Mouse (Mus musculus) NIH3T3 (cell line): ENCODE data around the gene Col6a4.

ENCODE experiments used
- DNase-seq: peaks from one replicate; pipeline ENCODE4 v3.0.0-alpha.2; 2012; ENCODE audit warnings: low read depth

The Col6a4 gene

DNA sequence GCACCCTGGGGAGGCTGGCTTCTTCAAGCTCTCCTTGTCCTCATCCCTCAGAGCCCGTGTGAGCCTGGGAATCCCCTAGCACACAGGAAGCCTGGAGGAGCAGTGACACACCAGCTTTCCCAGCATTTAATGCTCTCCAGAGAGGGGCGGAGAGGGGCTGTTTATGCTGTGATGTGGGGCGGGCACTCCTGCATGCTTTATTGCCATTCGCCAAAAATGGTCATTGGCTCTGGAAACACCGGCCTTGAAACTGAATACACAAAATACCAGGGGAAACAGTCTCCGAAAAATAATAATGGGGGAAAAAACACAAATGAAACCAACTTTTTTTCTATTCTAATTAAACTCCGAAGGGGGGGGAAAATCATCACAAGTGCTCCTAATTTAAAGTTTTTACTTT, at the start of gene Col6a4:
Gene Col6a4, minus strand, starts transcription at position 101 of the 400 bp plus-strand sequence.
- DNase-seq, result no peak

DNA sequence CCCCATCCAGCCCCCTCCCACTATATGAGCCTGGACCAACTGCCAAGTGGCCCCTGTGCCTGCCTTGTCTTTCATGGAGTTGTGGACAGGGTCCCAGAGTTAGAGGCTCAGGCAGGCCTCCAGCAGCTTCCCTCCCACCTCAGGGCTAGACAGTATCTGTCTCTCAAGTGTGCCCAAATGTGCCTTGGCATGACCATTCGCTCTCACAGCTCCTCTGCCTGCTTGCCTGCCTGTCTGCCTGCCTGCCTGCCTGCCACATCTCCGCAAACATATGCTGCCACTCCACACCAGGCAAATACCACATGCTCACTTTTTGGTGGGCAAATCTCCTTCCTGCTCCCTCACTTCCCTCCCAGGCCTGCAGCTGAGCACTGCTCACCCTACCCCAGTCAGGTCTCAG, 49.0 kb upstream of the Col6a4 start:
- DNase-seq, result no peak

DNA sequence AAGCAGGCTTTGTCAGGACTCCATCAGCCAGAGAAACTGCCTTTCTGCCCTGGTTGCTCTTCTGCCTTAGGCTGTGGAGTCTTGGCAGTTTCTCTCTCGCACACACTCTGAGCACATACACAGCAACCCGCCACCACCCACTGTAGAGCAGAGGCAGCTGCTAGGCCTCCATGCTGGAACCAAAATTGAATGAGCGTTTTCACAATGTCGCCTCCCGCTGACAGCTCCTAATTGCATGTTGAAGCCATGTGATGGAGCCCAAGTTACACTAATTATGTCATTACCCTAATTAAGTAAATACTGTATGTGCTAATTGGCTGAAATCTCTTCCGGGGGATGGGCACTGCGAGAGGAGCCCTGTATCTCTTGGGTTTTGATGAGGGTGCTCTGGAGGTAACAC, 47.6 kb upstream of the Col6a4 start:
- DNase-seq, result no peak

DNA sequence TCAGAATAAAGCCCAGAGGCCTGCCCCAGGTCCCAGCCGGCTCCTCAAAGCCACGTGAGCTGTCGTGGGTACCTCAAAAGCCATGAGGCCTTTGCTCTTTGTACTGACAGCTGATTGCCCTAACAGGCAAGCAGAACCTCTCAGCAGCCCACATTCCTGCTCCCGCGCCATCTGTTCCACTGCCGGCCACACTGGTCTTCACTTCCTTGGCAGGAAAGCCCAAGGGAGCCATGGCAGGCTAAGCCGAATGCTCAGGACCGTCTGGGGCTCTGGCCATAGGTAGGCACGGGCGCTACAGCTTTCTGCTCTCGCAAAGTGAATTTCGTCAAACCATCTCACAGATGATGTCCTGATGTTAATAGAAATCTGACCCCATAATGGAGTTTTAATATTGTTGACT, 45.4 kb upstream of the Col6a4 start:
- DNase-seq, result no peak

DNA sequence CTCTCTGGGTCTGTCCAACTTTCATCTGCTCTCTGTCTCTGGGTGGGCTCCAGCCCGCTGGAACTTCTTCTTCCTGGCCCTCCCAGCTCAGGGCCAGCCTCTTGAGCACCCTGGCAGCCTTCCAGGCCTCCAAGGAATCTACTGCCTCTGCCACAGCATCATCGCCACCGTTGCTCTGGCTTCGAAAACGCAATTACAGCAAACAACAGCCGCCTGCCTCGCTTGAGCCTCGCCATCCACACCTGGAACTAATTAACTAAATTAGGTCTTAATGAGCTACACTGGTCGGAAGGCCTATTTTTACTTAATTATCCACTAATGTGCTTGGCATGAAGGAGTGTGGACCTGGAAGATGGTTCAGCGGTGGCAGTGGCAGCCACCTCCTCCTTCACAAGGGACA, 43.2 kb upstream of the Col6a4 start:
- peak; percentile 15 for DNase-seq

DNA sequence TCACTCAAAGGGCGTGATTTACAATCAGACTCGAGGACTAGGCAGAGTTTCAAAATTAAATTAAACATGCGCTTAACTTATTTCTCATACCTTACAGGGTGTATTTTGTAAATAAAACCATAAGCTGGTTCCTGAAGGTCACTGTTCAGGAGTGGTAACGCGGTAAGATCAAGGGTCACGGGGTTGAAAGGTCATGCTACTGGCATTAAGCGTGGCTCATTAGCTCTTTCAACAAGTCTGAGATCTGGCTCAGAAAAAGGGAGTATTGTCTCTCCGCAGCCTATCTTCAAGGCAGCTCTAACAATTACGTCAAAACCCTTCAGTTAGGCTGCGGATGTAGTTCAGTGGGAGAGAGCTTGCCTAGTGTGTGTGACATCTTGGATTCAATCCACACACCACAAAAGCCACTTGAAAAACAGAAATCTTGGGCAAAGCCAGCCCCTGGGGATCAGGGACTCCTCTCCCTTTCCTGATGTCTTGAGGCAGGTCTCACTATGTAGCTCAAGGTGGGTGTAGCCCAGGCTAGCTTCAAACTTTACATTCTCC, 41.2 kb upstream of the Col6a4 start:
- no peak for DNase-seq

DNA sequence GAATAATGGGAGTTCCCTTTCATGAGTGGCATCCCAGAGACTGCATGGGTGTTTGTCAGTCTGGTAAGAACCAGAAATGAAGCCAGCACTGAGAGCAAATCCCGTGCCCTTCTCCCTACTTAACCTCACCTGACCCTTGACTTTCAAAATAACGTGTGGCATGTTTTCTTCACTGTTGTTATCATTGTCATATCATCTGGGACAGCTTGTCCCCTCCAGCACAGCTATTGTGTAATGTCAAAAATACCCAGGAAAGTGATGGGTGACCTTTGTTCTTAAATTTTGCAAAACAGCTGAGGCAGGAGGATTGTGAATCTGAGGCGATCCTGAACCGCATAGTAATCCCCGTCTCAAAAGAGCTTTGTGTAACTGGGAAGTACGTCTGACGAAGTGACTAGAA, 33.7 kb upstream of the Col6a4 start:
- DNase-seq, result no peak

DNA sequence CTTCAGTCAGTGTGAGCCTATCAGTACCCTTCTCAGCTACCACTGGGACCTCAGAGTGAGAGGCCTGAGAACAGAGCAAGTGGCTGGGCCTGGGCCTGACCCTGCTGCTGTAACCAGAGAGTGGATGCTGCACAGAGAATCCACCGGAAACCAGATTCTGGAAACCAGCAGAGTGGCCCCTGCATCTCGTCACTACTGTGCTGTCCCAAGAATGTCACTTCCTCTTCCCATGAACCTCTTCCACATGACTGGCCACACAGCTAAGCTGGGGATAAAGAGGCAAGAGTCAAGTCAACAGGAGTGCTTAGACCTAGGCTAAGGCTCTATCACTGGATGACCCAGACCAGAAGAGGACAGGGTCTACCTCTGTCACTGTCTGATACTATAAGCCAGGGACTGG, 32.5 kb upstream of the Col6a4 start:
- DNase-seq, result no peak

DNA sequence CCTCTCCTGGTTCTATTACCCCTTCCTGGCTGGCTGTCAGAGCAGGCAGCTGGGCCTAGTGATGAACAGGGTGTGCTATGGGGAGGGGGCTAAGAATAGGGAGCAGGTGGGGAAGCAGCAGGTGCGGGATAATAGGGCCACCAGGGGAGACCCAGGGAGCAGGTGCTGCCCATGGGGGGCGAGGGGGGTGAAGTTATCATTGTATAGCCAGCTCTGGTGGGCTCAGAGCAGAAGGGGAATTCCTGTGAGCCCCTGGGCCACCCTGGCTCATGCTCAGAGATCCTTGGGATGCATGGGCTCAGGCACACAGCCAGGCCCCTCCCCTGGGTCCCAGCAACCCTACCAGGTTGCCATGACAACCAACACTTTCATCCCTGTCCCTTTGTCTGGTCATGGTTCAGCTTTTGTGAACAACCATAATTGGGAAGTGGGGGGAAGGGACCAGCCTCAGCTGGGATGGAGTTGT, 30.2 kb upstream of the Col6a4 start:
- no peak for DNase-seq

DNA sequence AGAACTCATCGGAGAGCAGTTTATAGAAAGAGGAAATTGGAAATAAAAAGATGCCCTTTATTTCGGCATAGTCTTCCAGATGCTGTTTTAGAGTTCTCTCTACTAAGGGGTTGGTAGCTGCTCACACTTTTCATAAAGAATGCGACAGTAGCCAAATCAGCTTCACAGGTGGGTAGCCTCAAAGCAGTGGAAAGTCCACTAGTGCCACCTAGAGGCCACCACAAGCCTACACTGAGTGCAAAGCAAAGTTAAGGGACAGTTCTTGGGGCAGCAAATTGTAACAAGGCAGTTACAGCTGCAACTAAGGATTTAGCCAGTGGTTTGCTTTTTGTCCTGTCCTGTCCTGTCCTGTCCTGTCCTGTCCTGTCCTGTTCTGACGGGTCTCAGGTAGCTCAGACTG, 27.0 kb upstream of the Col6a4 start:
- DNase-seq, result peak; percentile 43

DNA sequence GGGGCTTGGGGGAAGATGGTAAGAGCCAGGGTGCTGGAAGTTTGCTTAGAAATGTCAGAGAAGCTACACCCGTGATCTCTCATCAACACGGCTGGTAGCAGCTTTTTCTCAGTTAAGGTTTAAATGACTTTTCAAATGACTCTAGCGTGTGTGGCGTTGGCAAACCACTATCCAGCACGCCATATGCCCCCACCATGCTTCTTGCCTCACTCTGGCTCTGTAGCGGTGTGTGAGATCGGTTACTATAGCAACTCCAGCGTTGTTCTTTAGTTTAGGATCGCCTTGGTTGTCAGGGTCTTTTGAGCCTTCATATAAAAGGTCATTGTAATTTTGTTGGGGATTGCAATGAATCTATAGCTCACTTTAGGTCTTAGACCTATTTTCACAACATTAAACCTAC, 22.5 kb upstream of the Col6a4 start:
- DNase-seq, result no peak

DNA sequence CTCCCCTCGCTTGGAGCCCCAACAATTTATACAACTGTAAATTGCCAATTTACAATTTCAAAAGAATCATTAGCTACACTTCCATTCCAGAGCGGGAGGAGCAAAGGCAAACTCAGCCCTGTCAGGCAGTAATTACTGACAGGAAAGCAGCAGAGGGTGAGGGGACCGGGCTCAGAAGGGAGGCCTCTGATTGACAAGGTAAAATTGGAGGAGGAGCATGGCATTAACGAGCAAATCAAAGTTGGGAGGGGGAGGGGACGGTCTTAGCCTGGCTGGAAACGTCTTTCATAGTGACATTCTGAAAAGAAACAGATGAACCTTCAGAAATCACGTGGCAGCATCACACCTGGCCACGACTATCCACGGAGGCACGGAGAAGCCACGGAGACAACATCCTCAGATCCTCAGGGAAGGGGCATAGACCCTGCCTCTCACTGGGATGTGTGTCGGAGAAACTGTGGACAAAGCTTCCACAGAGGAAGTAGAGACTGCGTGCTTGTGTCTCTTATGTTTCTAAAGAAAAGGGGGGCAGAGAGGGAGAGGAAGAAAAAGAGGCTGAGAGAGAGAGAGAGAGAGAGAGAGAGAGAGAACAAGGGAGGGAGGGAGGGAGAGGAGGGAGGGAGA, 19.3 kb upstream of the Col6a4 start:
- no peak for DNase-seq

DNA sequence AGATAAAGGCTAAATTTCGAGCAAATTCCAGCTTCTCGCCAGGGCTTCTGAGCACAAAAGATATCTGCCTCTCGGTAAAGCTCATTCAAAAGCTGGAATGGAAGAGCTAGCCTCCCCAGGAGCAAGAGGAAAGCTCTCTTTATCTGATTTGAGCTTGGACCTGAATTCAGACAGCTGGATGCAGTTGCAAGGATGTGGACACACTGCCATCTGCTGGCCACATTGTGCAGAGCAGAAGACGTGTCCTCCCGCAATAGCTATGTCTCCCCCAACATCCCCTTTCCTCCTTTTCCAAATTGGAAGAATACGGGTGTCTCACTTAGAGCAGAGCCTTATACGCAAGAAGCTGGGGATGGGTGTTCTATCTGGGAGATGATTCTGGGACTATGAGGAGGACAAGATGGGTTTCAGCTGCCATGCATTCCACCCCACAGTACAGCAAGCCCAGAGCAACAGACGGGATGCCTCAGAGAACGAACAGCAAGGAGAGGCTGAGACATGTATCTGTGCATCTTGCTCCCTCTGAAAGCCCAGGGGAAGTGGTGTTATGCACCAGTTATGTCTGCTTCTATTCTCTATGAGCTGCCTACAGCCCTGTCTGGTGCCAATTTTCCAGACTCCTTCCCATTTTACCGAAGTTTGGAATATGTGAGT, 16.3 kb upstream of the Col6a4 start:
- DNase-seq, result peak; percentile 82

DNA sequence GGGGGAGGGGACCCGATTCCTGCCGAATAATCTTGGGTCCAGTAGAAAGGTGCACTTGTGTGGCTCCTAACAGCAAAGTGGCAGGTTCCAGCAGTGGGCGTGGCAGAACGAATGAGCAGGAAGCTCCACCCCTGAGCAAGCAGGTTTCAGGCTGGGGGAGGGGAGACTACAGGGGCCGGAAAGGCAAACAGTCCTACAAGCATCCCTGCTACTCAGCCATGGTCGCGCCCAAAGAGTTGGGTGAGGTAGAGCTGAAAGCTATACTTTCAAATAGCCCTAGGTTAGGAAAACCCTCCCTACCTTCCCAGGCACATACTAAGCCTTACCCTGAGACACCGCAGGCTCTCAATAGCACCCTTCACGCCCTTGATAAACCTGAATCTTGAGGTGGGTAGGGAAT, 9.7 kb upstream of the Col6a4 start:
- DNase-seq, result no peak

DNA sequence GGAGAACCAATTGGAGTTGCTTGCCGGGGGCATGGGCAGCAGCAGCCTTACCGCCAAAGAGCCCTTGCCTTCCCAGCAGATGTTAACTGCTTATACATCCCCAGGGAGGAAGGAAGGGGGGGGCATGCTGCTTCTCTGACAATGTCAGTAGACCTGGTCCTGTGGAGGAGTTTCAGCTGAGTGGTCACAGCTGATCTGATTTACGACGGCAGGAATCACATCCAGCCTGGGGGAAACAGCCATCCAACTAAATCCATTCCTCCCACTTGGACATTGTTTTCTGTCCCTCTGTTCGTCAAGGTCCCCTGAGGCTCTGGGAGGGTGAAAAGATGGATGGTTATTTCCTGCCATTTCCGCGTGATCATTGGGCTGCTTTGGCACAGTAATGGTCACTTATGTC, 7.8 kb upstream of the Col6a4 start:
- DNase-seq, result no peak

DNA sequence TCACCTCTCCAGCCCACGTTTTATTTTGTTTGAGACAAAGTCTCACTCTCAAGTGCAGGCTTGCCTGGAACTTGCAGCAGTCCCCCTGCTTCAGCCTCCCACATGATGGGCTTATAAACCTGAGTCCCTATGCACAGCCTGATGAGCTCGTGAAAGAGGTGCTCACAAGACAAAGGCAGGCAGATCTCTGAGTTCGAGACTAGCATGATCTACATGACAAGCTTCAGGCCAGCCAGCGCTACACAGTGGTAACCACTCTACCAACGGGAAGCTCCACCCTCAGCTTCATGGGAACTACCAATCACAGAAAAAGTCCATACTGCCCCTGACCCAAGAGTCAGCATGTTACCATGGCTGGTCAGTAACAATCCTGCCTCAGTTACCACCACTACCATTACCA, 4.6 kb upstream of the Col6a4 start:
- no peak for DNase-seq

DNA sequence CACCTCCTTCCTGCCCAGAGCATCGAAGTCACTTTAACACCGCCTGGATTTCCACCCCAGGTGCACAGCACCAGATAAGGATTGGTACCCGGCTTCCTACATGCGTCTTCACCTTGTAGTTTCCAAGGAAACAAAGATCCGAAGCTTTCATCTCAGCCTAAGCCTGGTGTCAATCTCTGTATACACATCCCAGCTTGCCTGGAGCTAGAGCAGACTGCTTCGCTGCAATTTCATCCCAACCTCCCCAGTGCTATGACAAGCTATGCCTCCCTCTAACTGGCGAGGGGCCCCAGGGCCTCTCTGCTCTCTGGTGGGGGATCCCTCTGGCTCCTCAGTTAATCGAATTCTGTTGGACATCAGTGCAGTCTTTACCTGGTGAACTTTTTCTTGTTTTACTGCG, 3.7 kb upstream of the Col6a4 start:
- no peak for DNase-seq

DNA sequence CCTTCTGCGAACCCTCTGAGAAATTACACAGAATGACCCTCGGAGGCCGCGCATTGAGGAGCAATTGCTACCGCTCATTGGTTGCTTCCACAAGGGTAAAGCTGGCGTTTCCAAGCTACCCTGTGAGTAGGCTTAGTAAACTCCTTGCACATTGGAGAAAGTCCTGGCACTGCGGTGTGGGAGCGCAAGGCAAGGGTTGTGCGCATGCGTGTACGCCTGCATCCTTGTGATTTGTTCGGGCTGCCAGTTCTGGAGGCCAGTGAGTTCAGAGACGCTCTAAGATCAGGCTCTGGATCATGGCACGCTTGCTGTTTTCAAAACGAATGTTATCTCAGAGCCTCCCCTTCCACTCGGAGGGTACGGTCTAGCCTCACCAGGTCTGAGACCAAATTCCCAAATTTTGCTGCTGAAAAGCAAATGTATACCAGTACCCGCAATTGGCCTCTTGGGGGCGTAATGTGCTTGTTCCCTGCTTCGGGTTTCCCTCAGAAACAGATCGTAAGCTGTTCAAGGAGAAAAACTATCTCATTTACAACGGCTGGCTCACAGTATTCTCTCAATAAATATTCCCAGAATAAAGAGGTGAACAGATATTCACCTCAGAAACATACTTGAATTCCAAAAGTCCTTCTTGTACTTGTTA, 2.9 kb upstream of the Col6a4 start:
- DNase-seq, result no peak

DNA sequence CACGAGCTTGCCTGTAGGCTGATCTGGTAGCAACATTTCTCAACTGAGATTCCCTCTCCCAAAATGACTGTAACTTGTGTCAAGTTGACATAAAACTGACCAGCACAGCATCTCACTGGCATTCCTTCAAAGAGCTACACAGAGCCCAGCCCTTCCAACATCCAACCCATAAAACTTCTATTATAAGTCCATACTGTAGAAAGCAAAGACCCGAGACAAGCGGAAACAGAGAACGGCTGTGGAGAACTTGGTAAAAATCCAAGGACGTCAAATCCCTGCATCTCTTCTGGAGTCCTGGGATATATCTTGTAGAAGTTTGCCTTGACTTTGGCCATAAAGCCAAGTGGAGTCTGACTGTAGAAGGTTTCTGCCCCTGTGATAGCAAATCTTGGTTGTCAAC, 15.1 kb downstream of the Col6a4 start:
- DNase-seq, result no peak

DNA sequence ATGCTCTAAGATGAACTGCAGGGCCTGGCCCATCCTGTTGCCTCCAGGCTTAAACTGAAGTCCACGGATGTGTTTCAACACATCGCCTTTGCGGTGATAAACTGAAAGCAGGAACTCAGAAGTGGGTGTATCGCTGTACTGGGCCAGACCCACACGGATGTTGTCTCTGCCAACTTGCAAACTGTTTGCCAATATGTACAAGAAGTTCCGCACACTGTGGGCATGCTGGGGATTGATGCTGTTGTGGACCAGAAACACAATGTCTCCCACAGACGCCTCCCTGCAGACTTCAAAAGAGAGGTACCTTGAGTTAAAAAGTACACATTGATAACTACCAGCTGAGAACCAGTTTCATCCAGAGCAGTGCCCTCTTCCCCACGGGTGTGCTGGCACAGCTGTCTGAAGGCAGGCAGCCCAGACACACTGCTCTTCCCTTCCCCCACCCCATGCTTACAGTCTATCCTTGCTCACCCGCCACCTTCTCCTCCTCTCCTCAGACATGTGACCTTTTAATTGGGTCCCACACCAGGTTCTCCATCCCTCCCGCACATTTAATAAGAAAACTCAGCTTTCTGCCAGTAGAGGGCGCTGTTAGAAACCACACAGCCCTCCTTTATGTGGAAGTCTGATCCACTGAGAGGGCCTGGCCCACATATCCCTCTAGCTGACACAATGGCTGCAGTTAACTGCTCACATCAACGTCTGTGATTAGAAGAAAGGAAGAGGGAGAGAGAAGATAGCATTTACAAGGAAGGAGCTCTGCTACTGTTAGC, 16.1 kb downstream of the Col6a4 start:
- DNase-seq, result no peak

DNA sequence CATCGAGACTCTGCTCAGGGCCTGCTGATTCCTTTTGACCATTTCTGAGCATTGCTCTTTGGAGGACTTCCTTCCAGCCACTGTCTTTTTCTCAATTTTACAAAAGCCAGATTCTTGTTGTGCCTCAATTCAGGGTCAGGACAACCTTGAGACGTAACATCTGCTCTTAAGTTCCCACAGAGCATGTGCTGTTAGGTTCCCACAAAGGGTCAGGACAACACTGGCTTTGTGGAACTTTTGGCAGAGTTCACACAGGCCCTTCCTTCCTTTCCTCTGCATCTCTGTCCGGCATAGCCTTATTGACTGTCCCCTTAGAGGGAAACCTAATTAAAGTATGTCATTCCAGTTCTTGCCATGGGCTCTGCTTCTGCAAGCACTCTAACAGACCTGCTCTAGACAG, 18.6 kb downstream of the Col6a4 start:
- DNase-seq, result no peak

DNA sequence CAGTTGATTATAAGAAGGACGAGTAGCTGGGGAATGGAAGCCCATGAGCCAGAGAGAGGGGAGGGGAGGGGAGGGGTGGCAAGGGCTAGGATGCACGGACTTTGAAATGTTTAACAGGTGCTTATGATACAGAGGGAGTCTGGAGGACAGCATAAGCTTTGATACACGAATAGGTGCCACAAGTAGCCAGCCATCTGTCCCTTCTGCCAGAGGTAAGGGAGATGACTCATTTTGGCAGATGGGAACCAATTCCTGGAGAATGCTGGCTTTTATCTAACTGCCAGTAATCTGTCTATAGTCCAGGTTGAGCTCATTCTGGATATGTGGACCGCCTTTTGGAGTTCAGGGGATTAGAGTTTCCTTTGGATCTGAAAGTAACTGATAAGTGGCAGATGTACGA, 20.3 kb downstream of the Col6a4 start:
- DNase-seq, result no peak

DNA sequence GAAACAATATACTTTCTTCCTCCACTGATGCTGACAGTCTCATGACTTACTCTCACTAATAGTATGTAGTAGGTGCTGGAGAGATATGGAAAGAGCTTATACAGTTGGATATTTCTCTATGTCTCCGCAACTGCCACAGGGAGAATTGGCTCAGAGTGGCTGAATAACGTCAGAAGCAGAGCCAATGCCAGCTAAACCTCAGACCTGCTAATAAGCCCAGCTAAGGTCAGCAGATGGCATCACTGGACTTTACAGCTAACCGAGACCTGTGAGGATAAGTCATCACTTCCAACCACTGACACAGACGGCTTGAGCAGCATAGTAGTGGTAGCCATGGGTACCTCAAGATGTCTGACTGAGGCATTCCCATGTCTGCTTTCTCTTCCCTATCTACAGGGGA, 22.6 kb downstream of the Col6a4 start:
- no peak for DNase-seq
